Mouse (Mus musculus): ENCODE data around the gene Olfr1128.
"Not testable (repeated sequence)": the region's sequence is repeated elsewhere in the genome, so short reads cannot be mapped to it uniquely, and the experiment has no call there.

The Olfr1128 gene

DNA sequence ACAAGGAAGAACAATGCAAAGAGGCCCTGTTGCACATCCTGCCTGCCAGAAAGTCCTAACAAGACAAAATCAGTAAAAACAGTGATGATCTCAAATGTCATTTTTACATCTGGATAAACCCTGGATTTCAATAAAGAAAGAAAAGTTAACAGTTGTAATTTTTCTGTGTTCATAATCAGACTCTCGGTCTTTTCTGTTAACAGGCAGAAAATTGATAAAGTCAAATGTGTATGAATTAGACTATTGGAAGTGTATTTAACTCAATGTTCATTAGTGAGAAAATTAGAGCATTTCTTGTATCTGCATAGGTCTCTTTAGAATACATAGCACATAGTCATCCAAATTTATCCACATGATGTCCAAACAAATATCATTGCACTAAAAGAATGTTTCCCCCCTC is at the start of gene Olfr1128:
Olfr1128 (minus strand) TSS at position 101 of the 400 bp plus-strand sequence.
- POLR2A ChIA-PET, result no interaction called here
- CTCF ChIA-PET, result no interaction called here

GRCm38 (mm10) chr2:87573602-87574001 is 28.3 kb upstream of the Olfr1128 start, which contains the start of gene Olfr1129:
Gene Olfr1129, plus strand, starts transcription at chr2:87573902.
- CTCF ChIA-PET, POLR2A ChIA-PET: not testable (repeated sequence)

DNA sequence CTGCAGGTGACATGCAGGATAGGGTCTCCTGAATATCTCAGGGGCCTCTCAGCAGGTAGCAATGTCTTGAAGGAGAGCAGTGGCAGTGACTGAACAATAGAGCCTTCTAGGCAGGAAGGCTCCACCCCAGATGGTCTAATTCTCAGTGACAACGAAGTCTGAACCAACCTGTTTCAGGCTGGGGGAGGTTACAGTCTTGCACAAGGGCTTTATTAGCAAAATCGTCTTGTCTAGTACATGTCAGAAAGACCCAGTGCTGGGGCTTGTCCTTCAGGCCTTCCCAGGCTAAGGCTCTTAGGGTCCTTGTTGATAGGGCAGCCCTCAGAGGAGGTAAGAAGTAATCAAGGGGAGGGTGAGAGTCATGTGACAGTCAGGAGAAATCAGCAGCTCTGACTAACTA is 10.5 kb downstream of the Olfr1128 start:
- CTCF ChIA-PET, result no interaction called here
- POLR2A ChIA-PET, result interaction anchor here in 2 of 4 experiments (0.6 to 1.6 kb wide), 4 partner anchors 18 to 826 kb away, joined by 3 to 5 read pairs (median 4); no protein-coding TSS in a partner anchor

DNA sequence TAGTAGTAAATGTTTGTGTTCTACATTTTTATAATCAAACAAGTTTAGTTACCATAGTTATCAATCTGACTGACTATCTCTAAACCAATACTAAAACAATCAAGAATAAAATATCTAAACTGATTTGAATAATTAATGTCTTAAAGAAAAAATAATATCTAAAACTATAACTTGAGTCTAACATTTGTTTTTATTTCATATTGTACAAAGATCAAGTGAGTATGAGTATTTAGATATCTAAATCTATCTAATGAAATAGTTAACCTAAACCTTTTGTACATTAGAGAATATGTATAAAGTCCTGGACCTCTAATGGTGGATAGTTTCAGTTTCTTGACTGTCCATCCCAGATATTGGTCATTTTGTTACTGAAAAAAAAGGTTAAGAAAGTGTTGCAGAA is 13.8 kb downstream of the Olfr1128 start, which contains the start of gene Olfr153:
Olfr153 (plus strand) TSS at position 301 of the 400 bp plus-strand sequence.
- CTCF ChIA-PET, result no interaction called here
- POLR2A ChIA-PET, result no interaction called here

- CTCF ChIA-PET, result not testable (repeated sequence)
- POLR2A ChIA-PET, result interaction anchor here in 1 of 4 experiments (1.9 kb wide), 1 partner anchor 10 kb away, joined by 7 read pairs; no protein-coding TSS in a partner anchor
Measured at GRCm38 (mm10) chr2:87525899-87526616, 19.3 kb downstream of the Olfr1128 start.

DNA sequence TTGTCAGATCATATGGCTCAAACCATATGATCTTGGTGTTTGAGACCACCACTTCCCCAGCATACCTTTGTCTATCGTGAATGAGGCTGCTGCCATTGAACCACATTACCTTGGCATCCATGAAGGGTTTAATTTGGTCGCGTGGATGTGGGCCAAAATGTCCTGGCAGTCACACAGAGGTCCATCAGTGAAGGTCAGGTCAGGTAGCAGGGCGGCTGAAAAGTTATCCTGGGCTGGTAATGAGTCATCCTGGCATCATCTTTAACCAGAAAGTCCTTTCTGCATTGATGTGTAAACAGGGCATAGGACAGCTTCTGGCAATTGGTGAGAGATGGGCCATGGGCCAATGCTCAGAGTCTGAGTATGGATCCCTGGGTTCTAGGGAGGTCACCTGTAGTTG is 24.7 kb downstream of the Olfr1128 start:
- CTCF ChIA-PET, result no interaction called here
- POLR2A ChIA-PET, result no interaction called here

GRCm38 (mm10) chr2:87516581-87516980 is 28.8 kb downstream of the Olfr1128 start:
- POLR2A ChIA-PET, result interaction anchor here in 3 of 4 experiments (1.0 to 3.1 kb wide), 9 partner anchors 10 to 36 kb away, joined by 3 to 25 read pairs (median 5); partner anchors contain the start of genes Pramel6 (in 1 of the 3) and Pramel7 (in 1 of the 3)
- CTCF ChIA-PET, result interaction anchor here in 2 of 4 experiments (0.6 to 1.0 kb wide), 2 partner anchors 31 kb away, joined by 3 to 4 read pairs; no protein-coding TSS in a partner anchor

DNA sequence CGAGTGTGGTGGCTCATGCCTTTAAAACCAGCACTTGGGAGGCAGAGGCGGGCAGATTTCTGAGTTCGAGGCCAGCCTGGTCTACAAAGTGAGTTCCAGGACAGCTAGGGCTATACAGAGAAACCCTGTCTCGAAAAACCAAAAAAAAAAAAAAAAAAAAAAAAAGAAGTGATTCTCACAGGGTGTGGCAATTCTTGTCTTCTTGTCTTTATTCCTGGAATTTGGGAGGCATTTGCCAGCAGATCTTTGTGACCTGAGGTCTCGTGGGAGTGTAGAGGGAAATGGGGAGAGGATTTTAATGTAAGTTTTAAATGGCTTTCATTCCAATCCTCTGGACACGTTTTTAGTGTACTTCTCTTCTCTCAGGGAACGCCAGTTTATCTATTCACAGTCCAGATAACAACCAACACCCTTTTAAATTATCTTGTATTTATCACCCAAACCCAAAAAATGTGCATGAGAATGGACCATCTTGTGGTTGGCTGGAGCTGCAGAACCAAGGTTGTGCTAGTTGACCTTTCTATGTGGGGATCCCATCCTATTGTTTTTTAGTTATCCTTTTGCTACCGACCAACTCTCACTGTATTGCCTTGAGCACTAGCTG is 29.8 kb downstream of the Olfr1128 start:
- ChIA-PET CTCF (interaction anchor here in 3 of 4 experiments (0.6 to 1.3 kb wide), 5 partner anchors 14 to 681 kb away, joined by 3 to 6 read pairs (median 3); no protein-coding TSS in a partner anchor), POLR2A (interaction anchor here (0.5 to 3.1 kb wide), 14 partner anchors 9 to 837 kb away, joined by 3 to 25 read pairs (median 6); partner anchors contain the start of genes Pramel6 (in 1 of the 4) and Pramel7 (in 1 of the 4))

- ChIA-PET POLR2A (interaction anchor here (0.5 to 3.1 kb wide), 11 partner anchors 18 to 837 kb away, joined by 3 to 25 read pairs (median 7); partner anchors contain the start of gene Pramel7 (in 1 of the 4)), CTCF (interaction anchor here in 3 of 4 experiments (0.6 to 1.3 kb wide), 4 partner anchors 13 to 680 kb away, joined by 3 to 6 read pairs (median 4); no protein-coding TSS in a partner anchor)
Measured at GRCm38 (mm10) chr2:87515046-87515445, 30.3 kb downstream of the Olfr1128 start.

DNA sequence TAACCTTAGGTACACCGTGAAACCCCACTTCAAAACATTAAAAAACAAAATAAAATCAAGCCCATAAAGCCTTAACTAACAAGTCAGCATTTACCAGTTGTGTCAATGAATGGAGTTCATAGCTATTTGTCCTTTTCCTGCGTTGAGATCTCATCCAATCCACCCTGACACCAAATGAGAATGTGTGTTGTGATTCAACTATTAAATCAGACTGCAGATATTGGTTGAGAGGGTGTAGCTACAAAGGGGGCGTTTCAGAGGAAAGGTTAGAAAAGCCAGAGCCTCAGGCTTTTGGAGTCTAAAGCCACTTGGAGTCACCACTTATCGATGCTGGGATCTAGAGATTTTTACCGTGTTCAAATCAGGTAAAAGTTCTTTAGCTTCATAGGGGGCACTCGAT is 39.1 kb downstream of the Olfr1128 start, which contains the start of gene Pramel6:
Pramel6 (plus strand) TSS at position 301 of the 400 bp plus-strand sequence.
- ChIA-PET POLR2A (interaction anchor here in 1 of 4 experiments (0.9 to 1.2 kb wide), 2 partner anchors 10 to 15 kb away, joined by 3 to 4 read pairs; no protein-coding TSS in a partner anchor), CTCF (no interaction called here)

GRCm38 (mm10) chr2:87496993-87497392 is 48.3 kb downstream of the Olfr1128 start, which contains the start of gene Pramel7:
Gene Pramel7, minus strand, starts transcription at chr2:87497093.
- POLR2A ChIA-PET, result interaction anchor here in 1 of 4 experiments (1.8 kb wide), 1 partner anchor 19 kb away, joined by 13 read pairs; no protein-coding TSS in a partner anchor
- CTCF ChIA-PET, result not testable (repeated sequence)

Measured in embryonic stem cell, embryonic (primary cell).